Mouse (Mus musculus) retina, postnatal 7 days (tissue): ENCODE results near the gene Vmn2r13.
"Not testable (repeated sequence)": the region's sequence is repeated elsewhere in the genome, so short reads cannot be mapped to it uniquely, and the experiment has no call there.

Source experiments
- DNase-seq: peaks from one replicate; pipeline ENCODE4 v3.0.0-alpha.2; 2012; ENCODE audit warnings: low read depth, low spot score

The Vmn2r13 gene

DNA sequence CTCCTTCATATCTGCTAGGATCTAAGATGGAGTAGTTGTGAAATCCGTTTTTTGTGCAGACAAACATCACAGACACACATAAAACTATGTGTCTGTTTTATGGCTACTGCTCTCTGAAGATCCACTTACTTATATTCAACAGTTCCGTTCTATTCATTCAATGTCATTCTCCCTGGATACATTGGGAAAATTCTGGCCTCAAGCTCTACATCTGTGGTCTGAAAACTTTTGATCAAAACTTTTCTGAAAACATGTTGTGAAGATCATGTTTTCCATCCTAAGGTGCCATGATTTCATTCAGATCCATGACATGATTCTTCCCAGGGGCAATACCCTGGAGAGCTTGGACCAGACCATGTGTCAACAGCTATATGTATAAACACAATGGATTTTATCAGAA, at the start of gene Vmn2r13:
TSS of gene Vmn2r13 (minus strand) at position 101 of the 400 bp plus-strand sequence.
- not testable (repeated sequence) for DNase-seq

- no peak for DNase-seq
Observed at GRCm38 (mm10) chr5:109224608-109225007, 32.6 kb upstream of the Vmn2r13 start, which contains the start of gene Vmn2r14. TSS of gene Vmn2r14 (minus strand) at chr5:109224708.

DNA sequence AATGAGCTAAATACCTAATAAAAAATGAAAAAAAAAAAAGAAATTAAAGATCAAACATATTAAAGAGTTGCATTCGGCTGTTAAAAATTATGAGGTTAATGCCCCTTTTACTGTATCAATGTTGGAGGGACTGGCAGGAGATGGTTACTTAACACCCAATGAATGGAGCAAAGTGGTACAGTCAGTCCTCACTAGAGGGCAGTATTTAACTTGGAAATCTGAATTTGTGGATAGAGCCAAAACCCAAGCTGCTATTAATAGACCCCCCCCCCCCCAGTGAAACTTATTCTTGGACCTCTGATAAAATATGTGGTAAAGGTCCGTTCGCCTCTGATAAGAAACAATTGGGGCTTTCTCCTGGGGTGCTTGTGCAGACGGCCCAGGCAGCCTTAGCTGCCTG, 25.1 kb downstream of the Vmn2r13 start:
- DNase-seq, result not testable (repeated sequence)

GRCm38 (mm10) chr5:109160121-109160520, 31.9 kb downstream of the Vmn2r13 start:
- no peak for DNase-seq

DNA sequence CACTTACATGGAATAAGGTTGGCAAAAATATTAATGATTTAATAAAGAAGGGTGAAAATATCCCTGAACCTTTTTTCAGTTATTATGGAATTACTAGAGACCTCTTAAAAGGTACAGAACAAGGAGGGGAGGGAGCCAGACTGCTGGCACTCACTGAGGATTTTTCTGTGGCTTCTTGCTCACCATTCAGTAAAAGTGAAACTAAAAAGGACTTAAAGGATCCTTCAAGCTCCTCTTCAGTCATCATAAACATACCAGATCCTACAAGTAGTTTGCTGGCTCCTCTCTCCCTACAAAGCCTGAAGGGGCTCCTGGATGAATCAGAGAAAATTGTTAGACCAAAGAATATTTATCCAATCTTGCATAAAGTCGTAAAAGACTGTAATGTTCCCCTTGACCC, 32.4 kb downstream of the Vmn2r13 start:
- DNase-seq, result not testable (repeated sequence)

- not testable (repeated sequence) for DNase-seq
Observed at GRCm38 (mm10) chr5:109158488-109159485, 33.2 kb downstream of the Vmn2r13 start.

DNA sequence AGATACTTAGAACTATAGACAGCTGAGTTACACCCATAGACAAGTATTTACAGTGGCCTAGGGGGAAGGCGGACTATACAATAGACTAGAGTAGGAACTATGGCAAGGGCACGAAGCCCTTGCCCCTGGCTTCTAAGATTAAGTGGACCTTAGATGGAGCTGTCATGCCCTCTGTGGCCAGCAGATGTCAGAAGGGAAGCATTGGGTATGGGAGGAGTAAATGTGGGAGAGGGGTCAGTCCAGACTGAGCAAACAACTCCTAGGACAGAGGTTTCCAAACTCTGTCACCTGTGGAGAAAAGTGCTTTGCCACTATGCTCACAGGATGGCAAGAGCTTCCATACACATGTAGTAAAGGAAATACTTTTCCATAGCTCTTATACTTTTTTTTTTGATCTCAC, 52.5 kb downstream of the Vmn2r13 start:
- DNase-seq, result no peak

DNA sequence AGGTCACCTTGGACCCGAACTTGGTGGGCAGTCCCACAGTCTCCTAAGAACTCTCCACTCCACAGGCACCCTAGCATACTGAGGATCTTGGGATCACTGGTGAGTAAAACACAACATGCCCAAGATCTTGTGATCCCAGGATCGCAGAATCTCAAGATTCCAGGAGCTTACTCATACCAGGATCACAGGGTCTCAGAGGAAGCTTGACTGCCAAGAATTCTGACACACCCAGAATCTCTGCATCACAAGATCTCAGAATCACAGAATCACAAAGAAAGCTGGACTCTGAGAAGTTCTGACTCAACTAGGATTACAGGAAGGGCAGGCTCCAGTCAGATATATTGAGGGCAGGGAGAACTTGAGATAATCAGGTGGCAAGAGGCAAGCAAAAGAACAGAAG, 55.3 kb downstream of the Vmn2r13 start:
- DNase-seq, result no peak
